Mouse (Mus musculus) adrenal gland, adult (tissue): ENCODE measurements around the gene Rbfox2.

ENCODE experiments used
- DNase-seq, 2 experiments: peaks; one replicate each; pipeline ENCODE4 v3.0.0; 2022 to 2023; ENCODE audit warnings: low spot score in 1 of 2; ENCODE audit not compliant: inconsistent age in 2 of 2

Gene Rbfox2

DNA sequence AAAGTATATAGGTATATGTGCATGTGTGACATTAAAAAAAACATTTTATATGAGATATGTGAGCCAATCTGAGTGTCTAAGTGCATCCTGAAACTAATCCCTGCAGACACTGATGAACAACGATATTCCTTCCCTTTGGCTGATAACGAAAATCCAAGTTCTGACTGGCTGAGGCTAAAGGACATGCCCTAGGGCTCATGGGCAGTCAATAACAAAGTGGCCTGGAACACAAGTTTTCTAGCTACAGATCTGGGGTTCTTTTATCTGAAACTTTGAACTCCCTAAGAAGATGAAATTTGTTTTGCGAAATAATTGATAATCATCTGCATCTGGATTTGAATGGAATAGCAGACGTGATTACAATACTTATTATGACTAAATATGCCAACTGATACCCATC is 66.2 kb downstream of the Rbfox2 start:
- DNase-seq: no peak

DNA sequence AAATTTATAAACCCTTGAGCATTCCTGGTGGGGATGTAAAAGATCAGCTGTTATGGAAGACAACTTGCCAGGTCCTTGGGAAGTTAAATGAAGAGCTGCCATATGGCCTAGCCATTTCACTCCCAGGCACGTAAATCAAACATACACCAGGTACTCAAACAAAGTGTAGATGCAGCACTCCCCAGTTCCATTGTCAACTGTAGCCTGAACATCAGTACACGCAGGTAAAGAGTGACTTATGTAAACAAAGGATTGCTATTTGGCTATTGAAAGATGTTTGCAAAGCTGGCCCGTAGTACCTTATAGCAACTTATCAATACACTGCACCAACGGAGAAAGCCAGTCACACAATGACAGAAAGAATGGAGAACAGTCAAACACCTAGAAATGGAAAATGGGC is 67.2 kb downstream of the Rbfox2 start:
- DNase-seq: no peak

DNA sequence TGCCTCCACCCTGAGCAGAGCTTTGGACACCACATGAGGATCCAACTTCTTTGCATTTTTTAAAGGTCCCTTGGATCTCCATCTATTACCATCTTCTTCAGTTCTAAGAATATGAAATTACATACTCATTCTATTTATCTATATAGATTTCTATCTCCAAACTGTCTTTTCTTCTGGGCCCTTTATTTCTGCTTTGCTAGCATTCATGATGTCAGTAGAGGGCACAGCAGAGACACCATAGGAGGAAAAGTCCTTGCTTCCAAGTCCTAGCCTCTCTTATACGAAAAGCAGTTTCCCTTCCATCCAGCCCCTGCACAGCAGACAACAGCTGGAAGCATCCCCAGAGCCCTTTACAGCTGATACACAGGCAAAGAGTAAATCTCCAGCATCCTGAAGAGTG is 69.1 kb downstream of the Rbfox2 start:
- no peak for DNase-seq

DNA sequence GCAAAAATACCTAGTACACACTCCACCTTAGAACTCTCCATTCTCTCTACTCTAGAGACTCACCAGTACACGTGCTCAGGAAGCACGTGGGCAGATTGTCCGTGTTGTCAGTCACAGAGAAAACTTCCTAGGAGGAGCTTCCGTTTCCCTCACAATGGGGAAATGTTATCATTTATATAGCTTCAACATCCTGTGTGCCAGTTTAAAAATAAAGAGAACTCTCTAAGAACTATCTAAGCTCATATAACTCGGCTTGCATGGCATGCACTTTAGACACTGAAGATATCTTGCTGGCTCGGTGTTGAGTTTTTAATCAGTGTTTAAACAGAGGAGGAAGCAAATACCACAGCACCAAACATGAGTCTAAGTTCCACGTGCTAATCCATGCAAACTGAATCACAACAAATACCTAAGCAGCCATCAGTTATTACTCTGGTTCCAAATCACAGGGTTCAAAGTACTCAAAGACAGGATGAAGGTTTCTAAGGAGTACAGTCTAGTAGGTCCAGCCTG is 70.7 kb downstream of the Rbfox2 start:
- peak in 1 of 2 experiments; percentile 40 for DNase-seq

DNA sequence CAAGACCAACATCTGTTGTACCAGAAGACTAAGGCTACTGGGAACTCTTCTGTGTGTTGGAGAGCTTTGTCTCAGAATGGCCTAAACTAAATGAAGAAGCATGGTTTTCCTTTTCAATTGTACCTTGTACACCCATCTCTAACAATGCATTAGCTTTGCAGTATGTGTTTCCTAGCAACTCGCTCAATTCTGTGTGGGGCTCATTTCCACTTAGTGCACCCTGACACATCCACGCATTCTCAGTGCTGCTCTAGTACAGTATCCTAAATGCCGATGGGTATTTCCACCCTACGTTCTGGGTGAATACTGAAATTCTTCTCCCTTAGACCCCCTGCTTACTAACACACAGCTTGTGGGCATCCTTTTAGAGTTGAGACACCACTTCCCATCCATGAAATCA is 71.3 kb downstream of the Rbfox2 start:
- DNase-seq: no peak

DNA sequence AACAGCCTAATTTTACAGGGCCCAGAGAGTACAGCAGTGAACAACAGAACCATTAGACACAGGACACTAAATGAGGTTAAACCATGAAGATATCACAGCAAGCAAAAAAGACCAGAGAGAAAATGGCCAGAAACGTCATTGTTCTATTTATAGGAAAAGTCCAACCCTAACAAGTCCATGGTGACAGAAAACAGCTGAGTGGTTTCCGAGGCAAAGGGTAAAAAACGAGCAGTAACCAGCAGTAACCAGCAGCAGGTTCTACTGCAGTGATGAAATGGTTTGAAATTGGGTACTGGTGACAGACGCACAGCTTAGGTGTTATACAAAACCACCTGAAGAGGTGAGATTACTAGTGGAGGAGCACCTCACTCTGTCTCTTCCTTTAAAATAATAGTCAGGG is 72.5 kb downstream of the Rbfox2 start:
- DNase-seq: no peak

DNA sequence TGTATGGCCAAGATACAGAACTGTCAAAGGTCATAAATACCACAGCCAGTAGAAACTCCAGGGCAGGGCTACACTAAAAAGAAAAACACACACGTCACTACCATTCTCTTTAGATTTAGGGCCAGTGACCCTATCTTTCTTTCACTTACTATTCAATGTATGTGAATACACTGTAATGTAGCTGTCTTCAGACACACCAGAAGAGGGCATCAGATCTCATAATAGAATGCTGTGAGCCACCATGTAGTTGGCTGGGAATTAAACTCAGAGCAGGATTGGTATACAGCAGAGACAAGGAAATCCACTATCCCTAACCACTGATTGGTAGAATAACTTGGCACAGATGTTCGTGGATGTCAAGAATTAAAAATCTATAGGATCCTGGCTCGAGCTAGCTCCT is 76.7 kb downstream of the Rbfox2 start:
- DNase-seq: no peak

DNA sequence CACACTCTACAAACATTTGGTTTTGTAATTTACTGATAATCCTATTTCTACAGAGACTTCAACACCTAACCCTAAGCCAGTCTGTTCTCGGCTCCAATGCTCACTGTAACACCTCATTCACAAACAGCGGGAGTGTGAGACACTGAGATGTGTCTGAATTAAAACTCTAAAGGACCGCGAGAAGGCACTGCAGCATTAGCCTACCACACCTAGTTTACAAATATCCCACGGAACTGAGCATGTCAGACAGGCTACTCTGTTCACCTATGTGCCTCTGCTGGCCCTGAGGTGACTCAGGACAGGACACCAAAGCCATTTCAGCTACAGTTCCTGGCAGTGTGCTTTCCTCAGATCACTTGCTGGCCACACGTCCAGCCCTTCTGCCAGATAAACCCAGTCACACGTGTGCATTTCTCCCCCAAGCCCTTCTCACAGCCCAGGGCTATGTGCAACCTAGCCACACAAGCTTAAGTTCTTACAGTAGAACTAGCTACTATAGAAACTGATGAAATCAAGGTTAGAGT is 79.9 kb downstream of the Rbfox2 start:
- DNase-seq: no peak

DNA sequence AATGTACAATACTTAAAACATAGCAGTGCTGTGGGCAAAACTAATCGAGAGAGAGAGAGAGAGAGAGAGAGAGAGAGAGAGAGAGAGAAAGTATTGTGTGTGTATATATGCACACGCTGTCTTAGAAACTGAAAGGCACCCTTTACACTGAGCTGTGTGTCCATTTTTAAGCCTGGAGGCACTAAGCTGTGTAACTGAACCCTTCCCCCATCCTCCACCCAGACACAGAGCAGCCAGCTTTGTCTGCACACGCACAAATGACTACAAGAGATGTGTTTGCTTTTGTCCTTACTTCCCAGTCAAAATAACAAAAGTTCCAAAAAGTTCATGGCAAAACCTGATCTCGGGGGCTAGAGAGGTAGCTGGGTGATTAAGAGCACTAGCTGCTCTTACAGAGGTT is 80.9 kb downstream of the Rbfox2 start:
- no peak for DNase-seq

DNA sequence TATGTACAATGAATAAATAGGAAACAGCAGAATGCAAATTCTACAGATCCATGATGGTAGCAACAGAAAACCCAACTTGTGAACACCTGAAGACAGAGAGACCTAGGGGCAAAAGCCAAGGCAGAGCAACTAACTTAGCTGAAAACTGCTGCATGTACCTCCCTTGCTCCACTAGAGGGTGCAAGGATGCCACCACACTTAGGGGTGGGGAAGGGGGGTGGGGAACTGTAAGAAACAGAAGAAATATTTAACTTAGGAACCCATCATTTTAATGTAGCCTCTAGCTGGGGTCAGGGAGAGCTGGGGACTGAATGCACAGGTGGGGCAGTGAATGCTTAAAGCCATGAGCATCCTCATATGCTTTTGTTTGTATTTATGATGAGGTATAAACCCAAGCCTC is 81.5 kb downstream of the Rbfox2 start:
- DNase-seq: peak in 1 of 2 experiments; percentile 82

DNA sequence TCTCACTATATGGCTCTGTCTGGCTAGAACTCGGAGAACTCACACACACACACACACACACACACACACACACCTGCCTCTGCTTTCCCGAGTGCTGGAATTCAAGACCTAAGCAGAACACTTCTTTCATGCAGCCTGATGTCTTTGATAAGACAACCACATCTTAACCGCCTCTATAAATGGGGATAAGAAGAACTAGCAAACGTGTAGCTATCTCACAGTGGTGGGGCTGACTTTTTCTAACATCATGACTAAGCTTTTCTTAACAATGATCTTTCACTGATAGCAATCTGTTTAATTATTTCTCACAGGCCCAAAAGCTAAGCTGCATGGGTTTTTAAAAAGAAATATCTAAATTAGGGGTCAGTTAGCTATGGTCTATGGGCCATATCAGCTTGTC is 86.0 kb downstream of the Rbfox2 start:
- DNase-seq: no peak

DNA sequence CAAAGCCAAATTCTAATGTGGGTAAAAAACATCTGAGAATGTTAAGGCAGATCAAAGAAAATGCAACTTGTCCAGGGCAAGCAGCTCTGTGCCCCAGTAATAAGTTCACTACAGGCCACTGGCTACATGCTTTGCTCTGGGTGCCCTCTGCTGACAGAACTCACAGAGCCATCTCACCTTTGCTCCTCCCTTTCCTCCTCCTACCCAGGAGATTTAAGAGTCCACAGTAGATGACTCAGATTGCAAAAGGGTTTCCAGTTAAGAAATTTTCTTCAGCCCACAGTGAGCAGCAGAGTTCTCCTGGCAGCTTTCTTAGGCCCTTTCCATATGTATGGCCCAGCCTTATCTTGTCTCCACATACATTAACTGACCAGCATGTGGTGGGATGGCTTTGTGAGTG is 86.7 kb downstream of the Rbfox2 start:
- DNase-seq: peak; percentile 85 to 92

DNA sequence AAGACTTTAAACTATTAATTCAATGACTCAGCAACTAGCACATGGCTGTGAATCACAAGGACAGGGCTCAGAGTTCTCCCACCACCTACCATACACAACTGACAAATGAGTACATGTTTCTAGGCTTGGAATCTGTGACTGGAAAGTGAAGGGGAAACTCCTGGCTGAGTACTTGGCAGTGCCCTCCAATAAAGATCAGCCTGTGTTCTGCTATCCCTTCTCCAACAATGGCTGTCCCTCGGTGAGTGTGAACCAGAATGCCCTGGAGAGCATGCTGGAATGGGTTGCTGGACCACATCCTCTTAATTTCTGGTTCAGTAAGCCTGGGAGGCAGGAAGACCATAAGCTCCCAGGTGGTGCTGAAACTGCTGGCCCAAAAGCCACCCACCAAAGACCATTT is 87.2 kb downstream of the Rbfox2 start:
- peak; percentile 49 to 80 for DNase-seq

DNA sequence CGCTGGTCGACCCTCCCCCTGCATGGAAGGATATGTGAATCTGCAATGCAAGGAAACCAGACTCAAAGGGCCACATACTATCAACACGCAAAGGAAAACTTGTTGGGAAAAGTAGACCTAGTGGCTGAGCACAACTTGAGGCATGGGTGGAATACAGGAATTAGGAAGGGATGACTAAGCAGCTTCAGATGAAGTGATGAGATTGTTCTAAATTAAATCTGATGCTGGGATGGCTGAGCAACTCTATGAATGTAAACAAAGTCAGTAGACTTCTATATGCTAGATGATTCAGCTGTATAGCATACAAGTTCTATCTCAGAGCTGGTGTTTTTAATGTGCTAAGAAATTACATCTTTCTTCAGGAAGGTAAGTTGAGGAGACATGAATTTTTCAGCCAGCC is 88.8 kb downstream of the Rbfox2 start:
- no peak for DNase-seq

DNA sequence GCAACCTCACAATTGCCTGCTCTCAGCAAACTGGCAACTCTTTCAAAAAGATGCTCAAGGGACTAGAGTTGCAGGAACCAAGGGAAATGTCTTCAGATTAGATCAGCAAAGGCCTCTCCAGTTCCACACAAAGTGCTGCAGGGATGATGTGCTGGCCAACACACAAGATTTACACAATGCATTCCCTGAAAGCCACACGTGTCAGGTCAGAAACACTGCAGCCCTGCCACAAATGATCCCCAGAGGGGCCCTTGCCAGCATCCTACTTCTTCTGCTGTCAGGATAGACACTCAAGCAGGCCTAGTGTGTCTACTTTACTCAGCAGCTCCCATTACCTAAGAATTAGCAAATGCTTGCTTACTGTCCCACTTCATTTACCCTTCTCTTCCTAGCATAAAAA is 89.3 kb downstream of the Rbfox2 start:
- no peak for DNase-seq

DNA sequence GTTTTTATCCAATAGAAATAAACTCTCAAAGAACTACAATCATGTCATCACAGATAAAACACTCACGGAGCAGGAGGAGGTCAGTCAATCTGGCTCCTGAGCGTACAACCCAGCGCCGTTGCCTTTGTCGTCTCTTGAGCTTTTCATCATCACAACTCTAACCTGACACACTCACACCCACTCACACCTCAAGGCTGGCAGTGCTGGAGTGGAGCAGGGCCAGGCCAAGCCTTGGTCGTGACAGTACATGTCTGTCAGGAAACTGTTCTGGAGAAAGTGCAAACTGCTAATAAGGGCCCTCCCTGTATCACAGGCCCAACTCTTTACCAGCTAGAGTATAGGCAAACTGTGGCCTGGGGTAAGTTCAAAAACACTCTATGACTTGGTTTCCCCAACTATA is 90.1 kb downstream of the Rbfox2 start:
- DNase-seq: no peak

DNA sequence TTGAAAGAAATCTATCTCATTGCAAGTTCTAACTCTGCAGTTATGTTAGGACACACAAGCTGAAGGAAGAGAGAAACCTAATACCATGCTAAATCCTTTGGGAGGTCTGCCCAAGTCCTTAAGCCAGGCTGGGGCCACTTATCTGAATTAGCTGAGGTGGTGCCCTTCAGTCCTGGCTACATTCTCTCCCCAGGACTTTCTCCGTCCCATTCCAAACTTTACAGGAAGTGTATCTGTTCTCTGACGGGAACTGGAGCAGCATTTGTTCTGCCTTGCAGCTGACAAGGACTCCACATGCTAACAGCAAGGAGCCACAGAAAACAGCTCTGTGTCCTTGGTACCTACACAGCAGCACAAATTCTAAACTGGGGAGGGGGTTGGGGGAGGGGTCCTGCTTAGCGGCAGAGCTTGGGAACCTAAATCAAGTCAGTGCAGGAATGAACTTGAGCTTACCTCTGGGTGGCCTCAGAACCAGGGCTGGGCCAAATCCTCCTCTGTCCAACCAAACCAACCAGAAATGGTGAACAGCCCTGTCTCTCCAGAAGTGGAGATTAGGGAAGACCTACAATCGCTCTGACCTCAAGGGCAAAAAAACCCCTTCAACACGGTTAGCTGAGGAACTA is 91.5 kb downstream of the Rbfox2 start:
- DNase-seq: no peak

DNA sequence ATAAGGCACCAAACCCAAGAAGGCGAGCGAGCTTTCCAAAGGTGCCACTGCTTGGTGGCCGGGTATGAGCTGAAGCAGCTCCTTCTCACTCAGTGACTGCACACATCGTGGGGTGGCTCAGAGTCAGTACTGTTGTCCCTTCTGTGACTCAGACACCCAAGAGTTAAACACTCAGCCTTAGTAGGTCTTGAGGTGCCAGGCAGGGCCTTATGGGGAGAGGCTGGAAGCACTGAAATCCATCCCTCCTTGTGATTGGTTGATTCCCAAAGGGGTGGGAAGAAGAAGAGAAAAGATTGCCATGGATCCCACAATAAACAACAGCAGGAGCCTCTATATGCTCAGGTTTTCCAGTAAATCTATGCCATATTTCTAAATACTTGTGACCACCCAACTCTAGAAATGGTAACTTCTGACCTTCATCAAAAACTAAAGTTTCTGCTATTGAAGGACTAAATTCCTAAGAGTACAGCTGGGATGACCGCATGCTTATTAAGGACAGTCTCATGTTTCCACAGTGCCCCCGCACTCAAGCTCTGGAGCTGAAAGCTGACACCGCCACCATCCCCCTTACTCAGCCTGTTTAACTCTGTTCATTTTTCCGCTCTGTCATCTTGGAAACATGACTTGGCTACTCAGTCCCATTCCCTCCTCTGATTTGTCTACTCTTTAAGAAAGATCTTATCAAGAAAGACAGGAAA is 92.2 kb downstream of the Rbfox2 start:
- DNase-seq: no peak

DNA sequence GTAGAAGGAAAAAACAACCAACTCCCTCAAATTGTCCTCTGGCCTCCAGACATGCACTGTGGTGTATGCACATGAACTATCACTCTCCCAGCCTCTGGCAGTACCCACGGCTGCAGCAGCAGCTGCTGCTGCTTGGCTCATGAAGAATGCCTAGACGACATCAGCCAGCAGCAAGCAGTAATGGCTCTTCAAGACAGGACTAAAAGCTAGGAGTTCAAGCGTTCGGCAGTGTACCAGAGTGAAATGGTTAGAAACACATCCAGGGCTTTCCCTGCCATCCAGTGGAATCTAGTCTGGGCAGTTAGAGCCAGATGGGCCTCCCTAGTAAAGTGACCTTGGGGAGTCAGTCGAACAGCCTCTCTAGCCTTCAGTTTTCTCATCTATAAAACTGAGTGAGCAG is 93.0 kb downstream of the Rbfox2 start:
- DNase-seq: no peak

DNA sequence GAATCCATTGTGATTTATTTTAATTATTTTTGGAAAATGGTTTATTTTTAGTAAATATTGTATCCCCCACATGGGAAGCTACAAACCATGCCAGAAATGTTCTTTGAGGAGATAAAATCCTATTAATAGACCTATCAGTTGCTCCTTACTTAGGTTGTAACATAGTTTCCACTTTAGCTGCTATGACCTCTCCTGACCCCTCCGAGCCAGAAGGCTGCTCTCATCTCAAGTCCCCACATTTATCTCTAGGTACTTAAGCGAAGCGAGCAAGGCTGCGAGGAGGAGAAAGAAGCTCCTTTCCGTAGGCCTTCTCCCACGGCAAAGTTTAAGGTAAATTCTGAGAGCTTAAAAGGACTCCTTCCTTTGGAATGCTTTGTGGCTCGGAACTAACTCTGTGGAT is 94.0 kb downstream of the Rbfox2 start:
- DNase-seq: no peak

DNA sequence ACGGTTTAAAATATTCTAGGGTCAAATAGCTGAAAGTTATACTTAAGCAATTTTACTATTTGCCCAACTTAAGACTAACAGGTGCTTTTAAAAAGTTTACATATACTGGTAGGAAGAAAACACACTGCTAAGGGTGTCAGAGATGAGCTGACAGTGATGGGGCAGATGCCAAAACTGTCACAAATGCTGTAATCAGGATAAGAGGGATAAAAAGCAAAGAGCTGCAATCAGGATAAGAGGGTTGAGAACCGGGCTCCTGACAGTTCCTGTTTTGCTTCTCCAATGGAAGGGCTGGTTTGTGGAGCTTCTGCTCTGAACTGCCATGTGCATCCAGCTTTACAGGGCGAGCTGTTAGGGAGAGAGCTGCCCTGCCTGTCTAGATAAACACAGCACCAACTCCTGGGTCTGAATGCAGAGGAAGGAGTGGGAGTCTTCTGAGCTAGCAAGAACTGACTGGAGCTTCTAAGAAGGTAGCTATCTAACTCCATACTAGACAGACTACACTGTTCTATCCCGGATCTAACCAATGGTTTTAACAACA is 94.5 kb downstream of the Rbfox2 start:
- DNase-seq: no peak

DNA sequence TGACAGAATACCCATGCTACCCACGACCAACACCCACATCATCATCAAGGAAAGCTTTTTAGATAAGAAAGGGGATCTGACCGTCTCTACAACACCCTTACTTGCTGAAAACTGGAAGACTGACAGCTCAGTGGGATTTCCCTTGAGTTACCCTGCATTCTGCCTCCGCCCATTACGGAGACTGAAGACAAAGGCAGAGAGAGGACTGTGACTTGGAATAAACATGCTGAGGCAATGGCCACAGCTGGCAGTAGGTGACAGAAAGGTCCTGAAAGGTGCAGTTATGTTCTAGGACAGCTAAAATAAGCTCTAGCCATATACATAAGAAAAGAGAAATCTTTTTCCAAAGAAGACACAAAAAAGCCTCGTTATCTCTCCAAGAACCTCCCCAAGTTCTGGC is 99.8 kb downstream of the Rbfox2 start:
- no peak for DNase-seq
